Mouse (Mus musculus) spleen, postnatal 36 days (tissue): ENCODE measurements around the gene Rprd1b.

Experiments
- DNase-seq, 2 experiments: peaks; one replicate each; pipeline ENCODE4 v3.0.0; 2022; ENCODE audit warnings: low spot score in 2 of 2, mixed read lengths in 1 of 2

The Rprd1b gene

DNA sequence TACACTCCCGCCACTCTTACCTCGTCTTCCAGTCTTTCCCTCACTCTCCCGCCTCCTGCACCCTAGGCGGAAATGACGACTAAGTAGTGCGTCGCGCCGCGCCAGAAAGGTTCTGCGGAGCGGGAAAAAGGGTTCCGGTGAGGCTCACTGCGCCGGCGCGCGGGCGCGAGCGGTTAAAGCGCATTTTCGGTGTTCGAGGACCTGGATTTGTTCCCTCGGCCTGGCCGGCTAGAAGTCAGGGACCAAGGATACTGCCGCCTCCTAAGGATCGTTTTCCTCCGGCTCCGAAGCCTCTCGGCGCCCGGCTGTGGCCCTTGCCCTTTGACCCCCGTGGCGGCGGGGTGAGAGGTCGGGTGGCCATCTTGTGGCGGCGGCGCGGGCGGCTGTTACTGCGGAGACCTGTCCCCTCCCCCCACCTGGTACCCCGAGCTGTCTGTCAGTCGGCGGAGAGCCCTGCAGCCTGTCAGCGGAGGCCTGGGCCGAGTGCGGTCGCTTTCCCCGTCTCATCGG is at the start of gene Rprd1b, which contains the start of gene Tti1:
Gene Rprd1b, plus strand, starts transcription at position 144 of the 510 bp plus-strand sequence.
Gene Tti1, minus strand, starts transcription at position 80 of the 510 bp plus-strand sequence.
- DNase-seq: peak; percentile 89 to 91

DNA sequence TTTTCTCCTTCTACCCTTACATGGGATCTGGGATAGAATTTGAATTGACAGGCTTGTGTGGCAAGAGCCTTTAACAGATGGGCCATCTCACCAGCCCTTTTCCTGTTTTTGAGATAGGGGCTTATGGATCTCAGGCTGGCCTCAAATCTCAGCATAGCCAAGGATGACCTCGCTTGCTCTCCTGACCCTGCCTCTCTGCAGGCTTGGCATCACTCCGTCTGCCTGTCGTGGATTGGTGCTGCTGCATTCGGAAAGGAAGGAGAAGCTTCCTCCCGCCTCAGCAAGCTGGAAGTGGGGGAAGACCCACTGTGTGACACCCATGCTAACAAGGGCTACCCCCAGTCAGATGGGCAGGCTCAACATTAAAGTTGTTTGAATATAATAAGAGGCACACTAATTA is 49.1 kb upstream of the Rprd1b start:
- no peak for DNase-seq

DNA sequence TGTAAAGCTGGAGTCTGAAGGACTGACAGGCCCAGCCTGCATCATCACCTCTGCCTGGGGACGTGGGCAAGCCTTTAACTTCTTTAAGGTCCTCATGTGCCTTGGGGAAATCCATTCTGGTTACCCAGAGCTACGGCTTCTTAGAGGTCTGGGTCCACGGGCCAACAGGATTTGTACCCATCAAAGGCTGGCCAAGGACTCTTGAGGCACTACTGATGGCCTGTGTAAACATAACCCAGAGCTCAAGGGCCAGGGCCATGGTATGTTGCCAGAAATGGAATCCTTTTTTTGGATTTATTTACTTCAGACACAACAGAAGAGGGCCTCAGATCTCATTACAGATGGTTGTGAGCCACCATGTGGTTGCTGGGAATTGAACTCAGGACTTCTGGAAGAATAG is 45.6 kb upstream of the Rprd1b start:
- no peak for DNase-seq

DNA sequence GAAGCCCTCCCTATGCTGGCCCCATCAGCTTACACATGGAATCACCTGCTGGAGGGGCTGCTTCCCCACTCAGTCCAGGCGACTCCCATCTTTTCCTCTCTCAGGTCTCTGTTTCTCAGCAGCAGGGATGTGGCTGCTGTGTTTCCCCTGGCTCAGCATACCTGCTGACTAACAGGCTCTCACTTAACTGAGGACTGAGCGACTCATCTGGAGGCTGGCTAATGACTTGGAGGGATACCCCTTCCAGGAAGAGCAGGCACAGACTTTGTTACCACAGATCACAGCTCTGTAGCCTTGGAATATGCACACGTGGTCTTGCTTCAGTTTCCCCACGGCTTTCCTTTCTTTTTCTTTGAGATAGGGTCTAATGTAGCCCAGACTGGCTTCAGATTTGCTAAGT is 45.0 kb upstream of the Rprd1b start:
- DNase-seq: no peak

DNA sequence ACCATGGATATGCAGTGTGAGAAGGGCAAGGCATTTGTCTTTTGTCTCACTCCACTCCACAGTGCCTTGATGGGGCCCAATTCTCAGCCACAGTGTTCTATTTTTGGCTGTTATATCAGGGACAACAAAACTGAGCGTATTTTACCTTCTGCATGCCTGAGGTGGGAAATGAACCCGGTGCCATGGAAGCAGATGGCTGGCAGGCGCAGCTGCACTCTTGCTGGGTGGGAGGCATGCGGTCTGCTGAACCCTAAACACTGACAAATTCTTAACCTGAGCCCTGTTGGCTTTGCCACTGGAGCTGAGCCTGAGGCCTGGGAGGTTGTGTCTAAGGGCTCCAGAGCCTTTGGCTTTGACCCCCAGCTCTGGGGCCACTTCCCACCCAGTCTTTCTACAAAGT is 42.7 kb upstream of the Rprd1b start:
- no peak for DNase-seq

DNA sequence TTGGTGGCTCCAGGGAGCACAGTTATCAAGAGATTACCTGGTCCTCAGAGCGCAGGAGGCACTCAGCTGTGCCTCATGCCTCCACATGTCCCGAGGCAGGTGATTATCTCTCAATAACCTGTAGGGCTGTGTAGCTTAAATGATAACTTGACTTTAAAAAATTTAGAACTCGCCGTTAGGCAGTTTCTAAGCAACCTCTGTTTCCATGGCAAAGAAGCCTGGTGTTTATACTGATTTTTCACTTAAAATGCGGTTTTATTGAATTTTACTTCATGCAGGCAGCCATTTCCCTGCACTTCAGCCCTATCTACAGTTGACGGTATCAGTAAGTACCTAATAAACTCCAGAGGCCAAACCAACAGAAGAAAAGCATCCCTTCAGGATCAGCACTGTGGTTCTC is 42.1 kb upstream of the Rprd1b start:
- DNase-seq: no peak

DNA sequence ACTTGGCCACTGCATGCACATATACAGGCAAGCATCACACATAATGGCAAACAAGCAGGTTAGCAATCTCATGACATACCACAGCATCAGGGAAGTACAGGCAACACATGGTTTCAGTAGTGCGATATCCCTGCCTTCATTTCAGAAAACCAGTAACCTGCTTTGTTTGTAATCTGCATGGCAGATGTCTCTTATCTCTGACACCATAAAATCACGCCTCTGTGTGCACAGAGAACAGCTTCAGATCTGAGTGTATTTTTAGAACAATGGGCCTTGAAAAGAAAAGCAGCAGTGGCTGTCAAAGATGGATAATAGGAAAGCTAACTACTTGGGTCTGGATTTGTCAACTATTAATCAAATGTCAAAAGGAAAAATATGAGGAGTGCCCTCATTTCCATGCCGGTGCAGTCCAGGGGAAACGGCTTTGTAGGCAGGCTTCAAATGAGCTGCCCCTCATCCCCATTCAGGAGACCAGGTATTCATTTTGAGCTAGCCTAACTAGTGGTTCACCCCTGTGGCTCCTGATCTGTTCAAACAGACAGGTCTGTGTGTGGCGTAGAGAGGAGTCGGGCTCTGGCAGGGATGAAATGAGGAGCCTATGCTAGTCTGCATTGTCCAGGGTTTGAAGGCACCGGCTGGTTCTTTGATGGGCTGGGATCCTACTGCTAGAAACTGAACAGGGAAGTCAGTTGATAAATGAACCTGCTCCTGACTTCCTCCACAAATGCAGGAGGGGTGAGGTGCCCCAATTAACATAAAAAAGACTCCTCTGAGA is 39.7 kb upstream of the Rprd1b start:
- DNase-seq: no peak

DNA sequence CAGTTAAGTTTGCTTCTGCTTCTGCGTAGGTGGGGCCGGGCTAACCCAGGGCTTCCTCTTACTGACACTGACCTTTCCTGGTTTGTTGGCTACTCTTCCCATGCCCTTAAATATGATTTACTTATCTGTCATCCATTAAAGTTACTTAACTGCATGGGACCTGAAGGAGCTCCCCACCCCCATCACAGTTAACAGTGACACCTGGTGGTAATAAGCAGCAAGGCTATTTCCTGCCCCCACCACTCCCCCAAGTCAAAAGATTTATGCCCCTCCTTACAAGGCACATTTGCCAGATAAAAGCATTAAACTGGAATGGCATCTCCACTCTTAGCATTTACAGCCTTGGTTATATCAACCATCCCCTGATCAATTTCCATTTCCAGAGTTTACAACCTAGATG is 38.4 kb upstream of the Rprd1b start:
- DNase-seq: no peak

DNA sequence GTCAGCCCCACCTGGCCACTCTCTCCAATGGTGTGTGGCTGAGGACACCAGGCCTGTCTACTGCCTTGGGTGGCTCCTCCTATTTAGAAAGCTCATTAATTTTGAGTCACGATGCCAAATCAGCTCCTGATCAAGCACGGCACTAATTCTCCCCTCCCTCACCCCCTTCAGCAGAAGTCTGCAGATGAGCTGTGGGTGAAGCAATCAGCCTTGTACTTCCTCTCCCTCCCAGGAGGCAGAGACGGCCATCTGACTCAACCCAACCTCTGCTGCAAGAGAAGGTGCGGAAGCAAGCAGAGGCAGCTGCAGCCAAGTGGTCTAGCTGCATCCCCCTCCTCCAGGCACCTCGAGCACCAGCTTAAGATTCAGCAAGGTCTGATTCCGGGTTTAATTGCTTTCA is 37.3 kb upstream of the Rprd1b start:
- no peak for DNase-seq

DNA sequence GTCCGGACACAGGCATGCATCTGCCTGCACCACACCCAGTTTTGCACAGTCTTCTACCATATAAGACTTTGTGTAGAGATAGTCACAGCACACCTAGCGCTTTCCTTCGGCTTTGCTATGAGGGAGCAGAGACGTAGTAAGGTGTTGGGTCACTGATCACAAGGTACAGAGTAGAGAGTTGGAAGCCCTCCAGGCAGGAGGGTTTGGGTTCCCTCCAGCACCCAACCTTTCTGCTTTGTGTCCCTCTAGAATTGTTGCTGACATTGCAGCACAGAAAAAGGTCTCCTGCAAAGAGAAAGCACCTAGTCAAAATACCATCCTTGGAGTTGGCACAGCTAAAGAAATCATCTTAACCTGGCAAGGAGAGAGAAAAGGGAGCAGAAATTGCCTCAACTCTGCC is 35.8 kb upstream of the Rprd1b start:
- DNase-seq: no peak

DNA sequence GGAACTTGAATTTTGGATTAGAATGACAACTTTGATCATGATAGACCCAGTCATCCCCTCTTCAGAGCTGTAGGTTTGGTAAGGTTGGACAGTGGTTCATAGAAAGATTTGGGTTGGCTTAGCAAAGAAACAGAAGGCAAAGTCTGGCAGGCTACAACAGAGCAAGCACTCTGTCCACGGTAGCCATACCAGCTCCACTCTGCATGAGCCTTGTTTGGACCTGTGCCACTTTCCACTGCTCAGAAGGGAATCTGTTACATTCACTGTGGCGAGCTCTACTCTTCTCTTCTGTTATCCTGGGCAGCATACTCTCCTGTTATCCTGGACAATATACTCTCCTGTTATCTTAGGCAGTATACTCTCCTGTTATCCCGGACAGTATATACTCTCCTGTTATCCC is 29.5 kb upstream of the Rprd1b start:
- no peak for DNase-seq

DNA sequence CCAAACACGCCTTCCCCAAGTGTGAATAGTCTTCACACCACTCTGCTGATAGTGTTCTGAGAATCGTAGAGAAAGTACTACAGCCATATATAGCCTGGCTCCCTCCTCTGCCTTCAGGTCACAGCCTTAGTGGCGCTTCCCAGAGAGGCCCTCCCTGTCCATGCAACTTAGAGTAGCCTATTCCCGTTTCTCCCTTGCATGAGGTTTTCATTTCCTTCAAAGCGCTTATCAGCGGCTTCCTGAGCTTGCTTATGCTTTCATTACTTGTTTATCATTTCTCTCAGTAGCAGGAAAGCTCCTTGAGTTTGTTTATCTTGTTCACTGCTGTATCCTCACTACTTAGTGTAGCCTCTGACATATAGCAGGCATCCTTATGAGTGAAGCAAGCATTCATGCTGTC is 23.7 kb upstream of the Rprd1b start:
- DNase-seq: no peak

DNA sequence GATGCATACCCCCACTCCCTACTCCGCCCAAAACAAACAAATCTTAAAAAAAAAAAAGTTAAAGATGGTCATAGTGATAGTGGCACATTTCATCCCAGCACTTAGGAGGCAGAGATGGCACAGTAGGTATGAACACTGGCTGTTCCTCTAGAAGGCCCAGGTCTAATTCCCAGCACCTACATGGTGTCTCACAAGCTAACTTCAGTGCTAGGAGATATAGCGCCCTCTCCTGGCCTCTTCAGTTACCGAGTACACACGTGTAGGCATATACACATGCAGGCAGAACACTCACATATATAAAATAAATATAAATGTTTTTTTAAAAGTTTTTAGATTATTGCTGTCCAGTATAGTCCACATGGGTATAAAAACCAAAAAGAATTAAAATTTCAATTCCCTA is 22.7 kb upstream of the Rprd1b start:
- no peak for DNase-seq

DNA sequence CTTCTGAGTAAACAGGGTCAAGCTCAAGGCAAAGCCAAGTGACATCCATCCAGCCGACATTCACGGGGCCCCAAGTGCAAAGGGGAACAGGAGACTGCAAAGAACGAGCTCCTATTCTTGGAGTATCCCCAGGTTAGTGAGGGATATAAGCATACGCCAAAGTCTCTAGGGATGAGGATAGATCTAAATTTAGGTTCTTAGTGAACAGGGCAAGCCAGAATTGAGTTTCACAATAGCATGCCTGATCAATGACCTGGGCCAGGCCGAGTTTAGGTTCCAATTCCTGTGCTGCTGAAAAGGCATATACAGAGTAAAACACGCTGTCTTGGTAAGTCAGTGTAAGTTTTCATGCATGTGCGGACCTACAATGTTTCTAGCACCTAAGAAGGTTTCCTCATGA is 18.9 kb upstream of the Rprd1b start:
- no peak for DNase-seq

DNA sequence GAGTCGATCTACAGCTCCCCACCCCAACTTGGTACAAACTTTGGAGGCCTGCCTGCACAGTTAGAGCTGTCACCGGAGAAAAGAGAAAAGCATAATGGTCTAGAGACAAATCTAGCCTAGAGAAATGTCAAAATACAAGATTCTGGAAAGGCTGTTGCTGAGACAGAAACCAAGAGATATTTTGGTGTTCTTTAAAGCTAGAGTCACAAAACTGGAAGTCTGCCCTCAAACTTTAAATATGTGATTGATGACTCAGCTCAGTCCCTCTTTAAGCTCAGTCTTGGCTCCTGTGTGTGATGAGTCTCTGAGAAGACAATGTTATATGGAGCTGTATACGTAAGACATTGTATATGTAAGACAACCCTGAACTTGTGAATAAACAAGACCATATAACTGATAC is 15.7 kb upstream of the Rprd1b start:
- DNase-seq: no peak

DNA sequence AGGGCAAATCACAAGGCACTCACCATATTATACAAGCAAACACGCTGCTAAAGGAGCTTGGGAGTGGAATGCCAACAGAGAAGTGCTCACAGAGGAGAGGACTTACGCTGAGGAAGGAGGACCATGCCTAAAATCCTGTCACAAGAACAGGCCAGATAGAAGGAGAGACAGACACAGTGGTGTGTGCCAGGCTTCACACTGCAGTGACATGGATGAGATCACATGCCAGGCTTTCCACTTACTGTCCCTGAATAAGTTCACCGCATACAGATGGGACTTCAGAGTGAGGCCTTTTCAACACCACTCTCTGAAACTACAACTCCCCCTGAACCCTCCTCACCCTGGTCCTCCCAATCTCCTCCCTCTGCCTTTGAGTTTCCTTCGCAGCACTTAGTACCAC is 11.0 kb upstream of the Rprd1b start:
- DNase-seq: no peak

DNA sequence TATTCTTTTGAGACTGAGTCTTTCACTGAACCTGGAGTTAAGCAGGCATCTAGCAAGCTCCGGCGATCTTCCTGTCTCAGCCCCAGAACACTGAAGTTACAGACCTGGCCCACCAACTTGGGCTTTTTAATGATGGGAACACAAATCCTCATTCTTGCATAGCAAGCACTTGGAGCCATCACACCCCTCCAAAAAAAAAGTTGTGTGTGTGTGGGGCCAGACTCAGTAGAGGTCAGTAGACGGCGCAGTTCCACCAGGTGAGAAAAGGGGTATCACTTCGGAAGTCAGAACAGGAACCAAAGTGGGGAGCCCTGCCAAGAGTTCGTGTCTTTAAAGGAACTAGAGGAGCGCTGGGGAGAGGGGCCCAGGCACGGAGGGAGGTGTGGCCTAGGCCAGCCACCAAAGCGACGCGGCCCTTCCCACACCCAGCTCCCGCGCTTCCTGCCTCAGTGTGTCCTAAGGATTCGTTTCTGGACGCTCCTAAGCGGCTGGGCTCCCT is 393 bp upstream of the Rprd1b start:
- no peak for DNase-seq

DNA sequence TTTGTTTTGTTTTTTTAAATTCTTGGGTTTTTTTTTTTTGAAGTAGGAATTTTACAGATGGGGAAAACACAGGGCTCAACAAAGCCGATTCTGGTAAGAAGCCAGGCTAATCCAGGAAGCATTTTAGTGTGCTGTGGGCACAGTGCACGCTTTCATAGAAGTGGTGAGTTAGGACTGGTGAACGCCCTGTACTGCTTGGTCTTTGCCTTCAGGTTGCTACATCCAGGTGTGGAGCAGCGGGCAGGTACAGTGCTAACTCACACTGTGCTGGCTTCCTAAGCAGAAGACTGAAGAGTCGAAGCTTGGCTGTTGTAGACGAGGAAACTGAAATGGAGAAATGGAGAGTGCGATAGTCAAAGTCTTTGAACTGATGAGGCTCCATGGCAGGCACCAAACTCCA is 1.7 kb downstream of the Rprd1b start:
- no peak for DNase-seq

DNA sequence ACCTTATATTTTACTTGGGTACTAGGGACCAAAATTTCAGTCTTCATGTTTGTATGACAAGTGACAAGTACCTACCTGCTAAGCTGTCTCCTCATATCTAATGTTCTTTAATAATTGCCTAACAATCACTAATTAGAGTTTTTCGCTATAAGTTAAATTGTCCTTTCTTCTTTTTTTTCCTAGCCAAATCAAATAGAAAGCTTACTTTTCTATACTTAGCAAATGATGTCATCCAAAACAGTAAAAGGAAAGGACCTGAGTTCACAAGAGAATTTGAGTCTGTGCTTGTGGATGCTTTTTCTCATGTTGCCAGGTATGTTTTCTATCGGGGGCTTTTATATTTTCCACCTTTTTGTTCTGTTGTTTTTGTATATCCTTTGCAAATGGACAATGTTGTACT is 7.5 kb downstream of the Rprd1b start:
- no peak for DNase-seq

DNA sequence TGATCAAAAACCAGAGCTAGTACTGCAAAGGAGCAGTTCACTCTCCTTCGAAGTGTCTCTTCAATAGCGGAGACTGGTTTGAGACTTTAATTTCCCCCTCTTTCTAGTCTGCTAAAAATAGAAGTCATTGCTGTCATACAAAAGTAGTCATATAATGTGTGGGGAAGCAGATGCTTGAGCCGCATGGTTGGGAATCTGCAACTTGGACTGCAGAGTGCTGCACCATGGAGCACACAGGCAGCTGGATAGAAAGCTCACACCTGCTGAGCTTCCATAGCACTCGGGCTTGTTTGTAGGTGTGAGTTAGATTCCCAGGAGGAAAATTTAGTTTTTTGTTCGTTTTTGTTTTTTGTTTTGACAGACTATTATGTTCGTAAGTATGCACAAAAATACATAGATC is 8.1 kb downstream of the Rprd1b start:
- no peak for DNase-seq

DNA sequence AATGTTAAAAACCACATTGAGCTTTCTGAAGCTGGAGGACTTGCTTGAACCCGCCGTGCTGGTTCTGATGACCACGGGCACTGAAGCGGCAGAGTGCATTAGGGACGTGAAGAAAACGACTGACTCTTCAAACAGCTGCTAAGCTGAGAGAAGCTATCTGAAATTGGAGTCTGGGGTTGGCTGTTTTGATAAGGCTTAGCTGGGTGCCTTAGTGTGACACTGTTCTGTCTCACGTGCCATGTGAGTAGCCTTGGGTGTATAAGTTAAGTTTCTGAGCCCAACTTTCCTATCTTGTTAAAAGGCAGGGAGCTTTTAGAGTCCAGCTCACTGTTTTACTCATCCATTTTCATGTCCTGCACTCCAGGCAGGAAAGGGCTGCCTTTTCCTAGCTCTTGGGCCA is 8.7 kb downstream of the Rprd1b start:
- DNase-seq: peak in 1 of 2 experiments; percentile 7

DNA sequence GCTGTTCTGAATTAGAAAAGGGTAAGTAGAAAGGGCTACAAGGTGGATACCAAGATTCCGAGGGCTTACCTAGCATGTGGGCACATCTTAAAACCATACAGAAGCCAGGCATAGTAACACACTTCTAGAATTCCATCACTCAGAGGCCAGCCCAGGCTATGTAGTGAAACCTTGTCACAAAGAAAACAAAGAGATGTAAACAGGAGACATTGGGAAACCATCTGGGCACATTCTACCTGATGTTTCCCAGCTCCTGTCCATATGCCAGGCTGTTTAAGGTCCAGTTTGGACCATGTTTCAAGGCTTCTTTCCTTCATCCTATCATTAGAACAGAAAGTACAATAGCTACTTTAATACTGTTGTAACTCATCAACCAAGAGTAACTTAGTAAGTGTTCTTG is 9.3 kb downstream of the Rprd1b start:
- no peak for DNase-seq

DNA sequence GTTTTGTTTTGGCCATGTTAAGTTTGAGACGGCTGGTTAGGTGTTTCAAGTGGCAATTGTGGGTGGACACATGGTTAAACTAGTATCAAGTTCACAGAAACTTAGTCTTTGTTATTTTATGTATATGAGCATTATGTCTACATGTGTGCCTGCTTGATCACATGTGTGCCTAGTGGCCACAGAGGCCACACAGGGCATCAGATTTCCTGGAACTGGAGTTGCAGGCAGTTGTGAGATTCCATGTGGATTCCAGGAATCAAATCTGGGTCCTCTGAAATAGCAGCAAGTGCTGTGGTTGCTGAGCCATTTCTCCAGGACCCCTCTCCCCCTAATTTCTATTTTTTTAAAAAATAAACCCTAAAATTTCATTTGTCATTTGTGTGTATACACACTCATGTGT is 11.4 kb downstream of the Rprd1b start:
- DNase-seq: no peak

DNA sequence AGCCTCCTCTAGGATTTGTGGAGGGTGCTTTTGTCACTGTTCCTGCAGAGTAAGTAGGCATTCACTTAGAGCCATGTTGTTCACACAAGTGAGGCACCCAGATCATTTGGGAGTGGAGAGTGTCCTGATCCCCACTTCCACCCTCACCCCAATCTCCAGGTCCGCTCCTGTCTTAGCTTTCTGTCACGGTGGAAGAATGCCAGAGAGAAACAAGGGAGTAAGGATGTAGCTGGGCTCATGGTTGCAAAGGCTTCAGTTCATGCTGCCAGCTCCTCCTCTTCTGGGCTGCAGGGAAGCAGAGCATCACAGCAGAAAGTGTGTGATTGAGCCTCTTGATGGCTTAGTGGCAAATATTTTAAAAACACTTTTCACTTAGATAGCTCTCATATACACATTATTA is 12.1 kb downstream of the Rprd1b start:
- no peak for DNase-seq
